Mouse (Mus musculus): Measurements from ENCODE around the gene Scfd1. TPM values are rescaled to one million over a fixed set of nuclear protein-coding genes. Genes with fewer than 3 reads are reported as not detected.

Scfd1 gene
- total RNA-seq, 2 experiments from 2014 or later = 37.2 to 41.1 TPM

DNA sequence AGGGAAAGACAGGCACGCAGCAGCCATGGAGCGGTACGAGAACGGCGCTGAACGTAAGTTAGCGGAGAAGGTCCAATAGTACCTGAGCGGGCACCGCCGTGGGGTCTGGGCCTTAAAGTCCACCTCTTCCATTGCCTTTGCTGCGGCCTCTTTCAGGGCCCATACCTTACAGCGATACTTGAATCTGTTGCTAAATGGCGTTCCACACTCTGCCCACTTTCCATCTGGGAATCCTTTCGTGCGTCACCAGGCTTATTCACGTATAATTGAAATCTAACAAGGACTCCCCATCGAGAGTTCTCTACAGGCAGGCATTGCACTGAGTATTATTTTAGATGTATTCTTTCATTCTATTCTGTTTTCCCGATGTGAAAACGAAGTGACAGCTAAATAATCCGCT, 117.3 kb downstream of the Scfd1 start:
- no peak for DNase-seq (ENCODE audit: extremely low spot score in 1 of 2, low spot score in 1 of 2)

Other genes with a start within 250 kb of the Scfd1 start
- gene G2e3, start 29.4 kb upstream of the Scfd1 start, total RNA-seq (2021) = 10 to 100 TPM in 1 of 2 experiments, 1 to 10 TPM in 1; 9.3 to 14.8 TPM
- gene Coch, start 215.8 kb downstream of the Scfd1 start, total RNA-seq (2021) = 1 to 10 TPM; 4.0 to 4.9 TPM